Mouse (Mus musculus): Measurements from ENCODE around the gene Rtp1. TPM values are rescaled to one million over a fixed set of nuclear protein-coding genes. Genes with fewer than 3 reads are reported as not detected.

Rtp1 gene
- polyA plus RNA-seq, 1 experiment from 2014 or later: not detected

GRCm38 (mm10) chr16:23417456-23418240 is 11.3 kb upstream of the Rtp1 start:
- DNase-seq (ENCODE audit: low read depth, low spot score) (no peak), ATAC-seq (no peak)
- H3K27me3 ChIP-seq: no peaks in the 10 kb centered on the region
- in situ Hi-C loops (cut with MboI; ENCODE audit: low pct_unique_long_range_greater_than_20kb): no loop called here
- ChIA-PET POLR2A (no interaction called here), CTCF (no interaction called here)
- TF ChIP-seq CTCF (IDR thresholded peaks at IDR 0.05): no peak

GRCm38 (mm10) chr16:23419565-23420085 is 9.3 kb upstream of the Rtp1 start:
- DNase-seq (ENCODE audit: low read depth, low spot score) (peak; percentile 68), ATAC-seq (peak; percentile 75)
- TF ChIP-seq CTCF (IDR thresholded peaks at IDR 0.05): no peak
- in situ Hi-C loops (cut with MboI; ENCODE audit: low pct_unique_long_range_greater_than_20kb): no loop called here
- ChIA-PET CTCF (no interaction called here), POLR2A (no interaction called here)
- no peaks in the 10 kb centered on the region for H3K27me3 ChIP-seq

GRCm38 (mm10) chr16:23423825-23424224 is 5.1 kb upstream of the Rtp1 start:
- ChIA-PET POLR2A (no interaction called here), CTCF (interaction anchor here (1.1 to 2.5 kb wide), 7 partner anchors 10 to 475 kb away, joined by 3 to 14 read pairs (median 4); no protein-coding TSS in a partner anchor)
- no peak for TF ChIP-seq CTCF (IDR thresholded peaks at IDR 0.05)
- in situ Hi-C loops (cut with MboI; ENCODE audit: low pct_unique_long_range_greater_than_20kb): no loop called here
- H3K27me3 ChIP-seq: no peaks in the 10 kb centered on the region
- peak; percentile 54 for DNase-seq (ENCODE audit: low read depth, low spot score)
- peak; percentile 72 for ATAC-seq

- DNase-seq (ENCODE audit: low read depth, low spot score) (no peak), ATAC-seq (no peak)
- ChIA-PET CTCF (no interaction called here), POLR2A (no interaction called here)
- no peak for TF ChIP-seq CTCF (IDR thresholded peaks at IDR 0.05)
- in situ Hi-C loops (cut with MboI; ENCODE audit: low pct_unique_long_range_greater_than_20kb): no loop called here
- no peaks in the 10 kb centered on the region for H3K27me3 ChIP-seq
Observed at GRCm38 (mm10) chr16:23427701-23428100, 1.2 kb upstream of the Rtp1 start.

GRCm38 (mm10) chr16:23429991-23430390 is 1.1 kb downstream of the Rtp1 start:
- in situ Hi-C loops (cut with MboI; ENCODE audit: low pct_unique_long_range_greater_than_20kb): no loop called here
- ChIA-PET CTCF (no interaction called here), POLR2A (no interaction called here)
- no peak for ATAC-seq
- TF ChIP-seq CTCF (IDR thresholded peaks at IDR 0.05): no peak
- DNase-seq (ENCODE audit: low read depth, low spot score): no peak
- no peaks in the 10 kb centered on the region for H3K27me3 ChIP-seq

GRCm38 (mm10) chr16:23437404-23438166 is 8.7 kb downstream of the Rtp1 start:
- CTCF ChIA-PET: interaction anchor here (0.8 to 1.7 kb wide), 3 partner anchors 13 to 56 kb away, joined by 3 to 7 read pairs (median 4); no protein-coding TSS in a partner anchor
- DNase-seq (ENCODE audit: low read depth, low spot score) (no peak), ATAC-seq (peak; percentile 79)
- POLR2A ChIA-PET: no interaction called here
- in situ Hi-C loops (cut with MboI; ENCODE audit: low pct_unique_long_range_greater_than_20kb): no loop called here
- TF ChIP-seq CTCF (IDR thresholded peaks at IDR 0.05): peak; percentile 61
- H3K27me3 ChIP-seq: no peaks in the 10 kb centered on the region

- ATAC-seq (no peak), DNase-seq (ENCODE audit: low read depth, low spot score) (no peak)
- POLR2A ChIA-PET: interaction anchor here (0.6 to 0.7 kb wide), 2 partner anchors 65 to 772 kb away, joined by 3 to 5 read pairs; no protein-coding TSS in a partner anchor
- CTCF ChIA-PET: no interaction called here
- no peaks in the 10 kb centered on the region for H3K27me3 ChIP-seq
- in situ Hi-C loops (cut with MboI; ENCODE audit: low pct_unique_long_range_greater_than_20kb): no loop called here
- no peak for TF ChIP-seq CTCF (IDR thresholded peaks at IDR 0.05)
Observed at GRCm38 (mm10) chr16:23444231-23444630, 15.3 kb downstream of the Rtp1 start.

- ATAC-seq (peak; percentile 59), DNase-seq (ENCODE audit: low read depth, low spot score) (peak; percentile 33)
- in situ Hi-C loops (cut with MboI; ENCODE audit: low pct_unique_long_range_greater_than_20kb): loop anchor here (5.0 to 10.0 kb wide), 4 partner anchors 97 to 505 kb away; no protein-coding TSS in a partner anchor
- TF ChIP-seq CTCF (IDR thresholded peaks at IDR 0.05): peak; percentile 33
- no peaks in the 10 kb centered on the region for H3K27me3 ChIP-seq
- ChIA-PET CTCF (interaction anchor here (1.8 kb wide), 1 partner anchor 448 kb away, joined by 6 read pairs; no protein-coding TSS in a partner anchor), POLR2A (no interaction called here)
Observed at GRCm38 (mm10) chr16:23449946-23450345, 21.0 kb downstream of the Rtp1 start.

- no peak for ATAC-seq
- in situ Hi-C loops (cut with MboI; ENCODE audit: low pct_unique_long_range_greater_than_20kb): loop anchor here (5.0 to 10.0 kb wide), 4 partner anchors 96 to 504 kb away; no protein-coding TSS in a partner anchor
- no peak for DNase-seq (ENCODE audit: low read depth, low spot score)
- no peak for TF ChIP-seq CTCF (IDR thresholded peaks at IDR 0.05)
- ChIA-PET CTCF (interaction anchor here (3.2 kb wide), 1 partner anchor 448 kb away, joined by 19 read pairs; no protein-coding TSS in a partner anchor), POLR2A (no interaction called here)
- no peaks in the 10 kb centered on the region for H3K27me3 ChIP-seq
Observed at GRCm38 (mm10) chr16:23450816-23451215, 21.9 kb downstream of the Rtp1 start.

- H3K27me3 ChIP-seq: no peaks in the 10 kb centered on the region
- CTCF ChIA-PET: interaction anchor here (0.7 to 3.2 kb wide), 7 partner anchors 15 to 446 kb away, joined by 3 to 19 read pairs (median 3); no protein-coding TSS in a partner anchor
- in situ Hi-C loops (cut with MboI; ENCODE audit: low pct_unique_long_range_greater_than_20kb): loop anchor here (5.0 to 10.0 kb wide), 4 partner anchors 95 to 502 kb away; no protein-coding TSS in a partner anchor
- peak; percentile 88 for TF ChIP-seq CTCF (IDR thresholded peaks at IDR 0.05)
- DNase-seq (ENCODE audit: low read depth, low spot score): no peak
- no peak for ATAC-seq
- POLR2A ChIA-PET: interaction anchor here (0.5 kb wide), 1 partner anchor 65 kb away, joined by 6 read pairs; no protein-coding TSS in a partner anchor
Observed at GRCm38 (mm10) chr16:23452476-23452875, 23.5 kb downstream of the Rtp1 start.

Measured in Patski (cell line).